ENCODE assay signal across 18 mouse cellular contexts in genomic region chr16:43663978-43664579, GRCm38 (mm10). TPM values are rescaled to one million over a fixed set of nuclear protein-coding genes. Genes with fewer than 3 reads are reported as not detected.
DNase-seq lines count a peak whose midpoint lies in the region; ATAC-seq and TF ChIP-seq lines count a peak whose summit lies in the region.
"Had no signal": no experiment of that assay in that cellular context is flagged by ENCODE, and none has a peak within 500 bp of the region (broad histone marks: within the 10 kb centered on the region; RNA-seq: fewer than 3 reads in every experiment).

TSS of gene Tigit (minus strand) at chr16:43664146.

- WGBS in liver, embryonic 12.5 days (ENCODE audit: insufficient replicate concordance) = 58% methylated on average over 7 of the region's 7 CpGs
- 65% methylated on average over 7 of the region's 7 CpGs for WGBS in liver, embryonic 11.5 days
- WGBS in bone marrow, adult 2 months = 60% methylated on average over 7 of the region's 7 CpGs

- no peak within 1 kb of the TSS for H3K4me2 ChIP-seq in liver, embryonic 12.5 days
- no peak within 1 kb of the TSS for H3K4me2 ChIP-seq in liver, embryonic 11.5 days
- H3K4me2 ChIP-seq: lung, embryonic 15.5 days had no signal

- no peaks in the 10 kb centered on the region for H3K27me3 ChIP-seq in liver, embryonic 12.5 days (replicated peaks)
- no peaks in the 10 kb centered on the region for H3K27me3 ChIP-seq in liver, embryonic 11.5 days (replicated peaks; ENCODE audit: control insufficient read depth, insufficient read depth, low read length)
- H3K27me3 ChIP-seq: lung, embryonic 15.5 days had no signal

- no peak for TF ChIP-seq CTCF in bone marrow, adult 2 months (IDR thresholded peaks at IDR 0.05; ENCODE audit: control insufficient read depth, insufficient read depth, low read length)

- no peak within 1 kb of the TSS for H3K4me3 ChIP-seq in liver, embryonic 12.5 days
- no peak within 1 kb of the TSS for H3K4me3 ChIP-seq in liver, embryonic 11.5 days (ENCODE audit: low read depth, low read length)
- H3K4me3 ChIP-seq in bone marrow, adult 2 months (replicated peaks; ENCODE audit: control insufficient read depth, low read depth, low read length) = no peak within 1 kb of the TSS
- H3K4me3 ChIP-seq: lung, embryonic 15.5 days; midbrain, embryonic 10.5 days had no signal

- no peaks in the 10 kb centered on the region for H3K36me3 ChIP-seq in liver, embryonic 12.5 days
- H3K36me3 ChIP-seq in liver, embryonic 11.5 days (ENCODE audit: control insufficient read depth, insufficient read depth, low read length) = no peaks in the 10 kb centered on the region
- H3K36me3 ChIP-seq: lung, embryonic 15.5 days; midbrain, embryonic 10.5 days had no signal

- ATAC-seq in liver, embryonic 12.5 days = peak; percentile 64; the same call in 1 of the 2 replicates
- no peak for ATAC-seq in liver, embryonic 11.5 days (replicated peaks; ENCODE audit: low FRiP score)
- peak; percentile 76 for ATAC-seq in CD4-positive, CD25-positive, alpha-beta regulatory T cell, adult 4 months
- ATAC-seq: intestine, embryonic 16.5 days had no signal

- no peak within 1 kb of the TSS for H3K9ac ChIP-seq in liver, embryonic 12.5 days
- no peak within 1 kb of the TSS for H3K9ac ChIP-seq in liver, embryonic 11.5 days (ENCODE audit: low read depth, low read length)
- H3K9ac ChIP-seq: lung, embryonic 15.5 days had no signal

- H3K27ac ChIP-seq in liver, embryonic 12.5 days = no peak within 1 kb of the TSS
- H3K27ac ChIP-seq in liver, embryonic 11.5 days (ENCODE audit: low read depth, low read length) = no peak within 1 kb of the TSS
- peak within 1 kb of the TSS; percentile 24; the same call in 1 of the 2 replicates for H3K27ac ChIP-seq in bone marrow, adult 2 months (ENCODE audit: control insufficient read depth, insufficient read depth, low read depth, low read length, poor library complexity)
- H3K27ac ChIP-seq: lung, embryonic 15.5 days; midbrain, embryonic 10.5 days had no signal

- H3K9me3 ChIP-seq in liver, embryonic 12.5 days (replicated peaks) = no peaks in the 10 kb centered on the region
- no peaks in the 10 kb centered on the region for H3K9me3 ChIP-seq in liver, embryonic 11.5 days (ENCODE audit: control insufficient read depth, low read length)
- H3K9me3 ChIP-seq: lung, embryonic 15.5 days; midbrain, embryonic 10.5 days had no signal

- no peak for TF ChIP-seq POLR2A in bone marrow, adult 2 months (IDR thresholded peaks at IDR 0.05; ENCODE audit: borderline replicate concordance, control insufficient read depth, low read depth, low read length)

- no peak for DNase-seq in liver, embryonic 11.5 days (ENCODE audit: low spot score)
- DNase-seq in thymus, postnatal 0 days (ENCODE audit: low spot score) = peak; percentile 56
- DNase-seq in testis, postnatal 10 days (ENCODE audit: low spot score) = no peak
- no peak for DNase-seq in spleen, adult 12 weeks (ENCODE audit: low spot score)
- no peak for DNase-seq in gastrocnemius, postnatal 10 days
- DNase-seq: cerebellum, adult 11 months; heart, postnatal 10 days; kidney, postnatal 14 days had no signal

- H3K4me1 ChIP-seq in liver, embryonic 12.5 days = no peaks in the 10 kb centered on the region
- no peaks in the 10 kb centered on the region for H3K4me1 ChIP-seq in liver, embryonic 11.5 days (replicated peaks; ENCODE audit: control insufficient read depth, insufficient read depth, low read length)
- no peaks in the 10 kb centered on the region for H3K4me1 ChIP-seq in bone marrow, adult 2 months (ENCODE audit: control insufficient read depth, insufficient read depth, low read length)
- H3K4me1 ChIP-seq: lung, embryonic 15.5 days had no signal

RNA-seq across cellular contexts. Expression of gene Tigit, which starts in this region (rescaled TPM):
- not detected in 2 replicates for polyA plus RNA-seq in liver, embryonic 12.5 days (2016; fragmentation: Nextera tagmentation; extraction: Ambion mirVana)
- polyA plus RNA-seq in liver, embryonic 11.5 days (2014; fragmentation: Nextera tagmentation; extraction: Ambion mirVana) = not detected in 2 replicates
- polyA plus RNA-seq in CD4-positive, CD25-positive, alpha-beta regulatory T cell, adult 4 months (2017; shearing (Covaris generic)) = 100 to 1,000 TPM; 309 to 452 TPM
- polyA plus RNA-seq in bone marrow, adult 2 months (2011; ENCODE audit: insufficient read depth, insufficient read length, low replicate concordance, missing spikeins) = not detected in 2 replicates
- 1.0 and 1.1 TPM in 2 replicates for polyA plus RNA-seq in thymus, postnatal 0 days (2015; fragmentation: Nextera tagmentation; extraction: Ambion mirVana)
- not detected for total RNA-seq in gastrocnemius, postnatal 10 days (2021)
- total RNA-seq: adrenal gland, postnatal 4 days; heart, postnatal 10 days; left cerebral cortex, adult 18-20 months had no signal
- polyA plus RNA-seq: intestine, embryonic 16.5 days; limb, embryonic 14.5 days; midbrain, embryonic 10.5 days; stomach, embryonic 14.5 days had no signal

Comparison
In these comparisons a context has a peak if more than half of its experiments do, and no peak if none do; other contexts are left out.
1. RNA of gene Tigit (polyA plus RNA-seq): 309 to 452 TPM in CD4-positive, CD25-positive, alpha-beta regulatory T cell, adult 4 months; 1.0 to 1.1 TPM in thymus, postnatal 0 days, not detected in bone marrow, adult 2 months, not detected in liver, embryonic 12.5 days and not detected in liver, embryonic 11.5 days; every median in the first group is over 100 times any median in the second.
2. Peak in ATAC-seq in liver, embryonic 12.5 days; RNA of the gene not detected or under 1 TPM.